Mouse (Mus musculus) liver, adult 2 months (tissue): Measurements from ENCODE around the gene 4930442H23Rik.

ENCODE experiments used
- CTCF ChIP-seq: fragments of 200-500 bp; IDR thresholded peaks from 2 replicates; pipeline ENCODE4 v1.5.1; 2011; ENCODE audit warnings: low read depth, low read length, control low read depth
- POLR2A ChIP-seq: fragments of 200-500 bp; IDR thresholded peaks from 2 replicates; pipeline ENCODE4 v1.6.1; 2011; ENCODE audit warnings: low read length, control low read depth; ENCODE audit not compliant: insufficient read depth; ENCODE audit errors: extremely low read depth

- TF ChIP-seq CTCF (0 out of 2 replicates have a peak, but pooled peaks have one; percentile 2), POLR2A (no peak)
Measured at GRCm38 (mm10) chr10:81143157-81143633, 40.5 kb downstream of the 4930442H23Rik start.
